9 mouse cellular contexts compared by ENCODE assay signal in the genomic region with DNA sequence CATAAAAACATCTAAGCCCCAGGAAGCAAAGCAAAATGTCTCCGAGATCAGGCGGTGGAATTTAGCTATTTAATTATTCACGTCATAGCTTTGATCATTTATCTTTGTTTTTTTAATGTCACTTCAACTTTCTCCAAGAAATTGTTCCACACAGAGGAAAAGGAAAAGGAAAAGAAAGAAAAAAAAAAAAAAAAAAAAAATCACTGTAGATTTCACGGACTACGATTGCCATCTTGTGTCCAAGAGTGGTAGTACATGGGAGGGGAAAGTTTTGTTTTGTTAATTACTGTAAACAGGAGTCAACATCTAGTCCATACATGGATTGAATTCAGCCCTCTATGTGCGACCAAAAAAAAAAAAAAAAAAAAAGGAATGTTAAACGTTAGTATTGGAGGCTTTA.
DNase-seq lines count a peak whose midpoint lies in the region; ATAC-seq lines count a peak whose summit lies in the region.
"Had no signal": no experiment of that assay in that cellular context is flagged by ENCODE, and none has a peak within 500 bp of the region (broad histone marks: within the 10 kb centered on the region; RNA-seq: fewer than 3 reads in every experiment).

No protein-coding gene starts in this region.

- H3K4me1 ChIP-seq in kidney, embryonic 15.5 days = peaks cover 6% of the 10 kb centered on the region; the same call in 1 of the 2 replicates
- no peaks in the 10 kb centered on the region; the same call in 1 of the 2 replicates for H3K4me1 ChIP-seq in kidney, embryonic 14.5 days (ENCODE audit: control insufficient read depth, insufficient read depth, low read length)
- H3K4me1 ChIP-seq in embryonic facial prominence, embryonic 13.5 days = peaks cover 3% of the 10 kb centered on the region; the same call in 1 of the 2 replicates

- H3K36me3 ChIP-seq in kidney, embryonic 15.5 days = no peaks in the 10 kb centered on the region
- no peaks in the 10 kb centered on the region for H3K36me3 ChIP-seq in kidney, embryonic 14.5 days (ENCODE audit: control insufficient read depth, insufficient read depth, low read length)
- H3K36me3 ChIP-seq in embryonic facial prominence, embryonic 13.5 days = no peaks in the 10 kb centered on the region
- H3K36me3 ChIP-seq: lung, embryonic 15.5 days had no signal

- H3K9me3 ChIP-seq in kidney, embryonic 15.5 days (replicated peaks) = no peaks in the 10 kb centered on the region
- H3K9me3 ChIP-seq in kidney, embryonic 14.5 days (ENCODE audit: control insufficient read depth, low read length) = no peaks in the 10 kb centered on the region
- no peaks in the 10 kb centered on the region for H3K9me3 ChIP-seq in embryonic facial prominence, embryonic 13.5 days
- H3K9me3 ChIP-seq: lung, embryonic 15.5 days had no signal

- H3K4me3 ChIP-seq in kidney, embryonic 15.5 days (replicated peaks) = no peak overlapping the region
- H3K4me3 ChIP-seq in kidney, embryonic 14.5 days (ENCODE audit: low read length) = no peak overlapping the region
- H3K4me3 ChIP-seq in embryonic facial prominence, embryonic 13.5 days = no peak overlapping the region
- H3K4me3 ChIP-seq: lung, embryonic 15.5 days had no signal

- no peak for ATAC-seq in kidney, embryonic 15.5 days (replicated peaks; ENCODE audit: low FRiP score)
- no peak for ATAC-seq in kidney, embryonic 14.5 days (ENCODE audit: low FRiP score, low TSS enrichment)
- no peak for ATAC-seq in embryonic facial prominence, embryonic 13.5 days (ENCODE audit: insufficient number of reproducible peaks, insufficient read depth, low FRiP score, low TSS enrichment, low read depth)
- peak; percentile 57; the same call in 1 of the 2 replicates for ATAC-seq in megakaryocyte-erythroid progenitor cell, adult 5-6 weeks (replicated peaks; ENCODE audit: low FRiP score, low TSS enrichment, poor library complexity, severe bottlenecking)
- ATAC-seq in erythroid progenitor cell, adult 5-6 weeks (replicated peaks; ENCODE audit: low FRiP score, poor library complexity, severe bottlenecking) = no peak

- H3K27me3 ChIP-seq in kidney, embryonic 15.5 days = no peaks in the 10 kb centered on the region
- no peaks in the 10 kb centered on the region for H3K27me3 ChIP-seq in kidney, embryonic 14.5 days (ENCODE audit: control insufficient read depth, insufficient read depth, low read length)
- H3K27me3 ChIP-seq in embryonic facial prominence, embryonic 13.5 days = 0 out of 2 replicates have a peak, but pooled peaks cover 2% of the 10 kb centered on the region
- H3K27me3 ChIP-seq: lung, embryonic 15.5 days had no signal

- 13% methylated on average over 7 of the region's 7 CpGs for WGBS in kidney, embryonic 15.5 days
- WGBS in kidney, embryonic 14.5 days = 14% methylated on average over 7 of the region's 7 CpGs
- 10% methylated on average over 7 of the region's 7 CpGs for WGBS in embryonic facial prominence, embryonic 13.5 days

- no peak overlapping the region for H3K9ac ChIP-seq in kidney, embryonic 15.5 days
- no peak overlapping the region for H3K9ac ChIP-seq in kidney, embryonic 14.5 days (ENCODE audit: low read depth, low read length)
- H3K9ac ChIP-seq in embryonic facial prominence, embryonic 13.5 days = no peak overlapping the region
- H3K9ac ChIP-seq: lung, embryonic 15.5 days had no signal

- H3K4me2 ChIP-seq in kidney, embryonic 15.5 days = peak overlapping the region; percentile 32; the same call in 1 of the 2 replicates
- H3K4me2 ChIP-seq in kidney, embryonic 14.5 days (replicated peaks; ENCODE audit: low read depth, low read length) = no peak overlapping the region
- 0 out of 2 replicates have a peak overlapping the region, but pooled peaks have one; percentile 22 for H3K4me2 ChIP-seq in embryonic facial prominence, embryonic 13.5 days
- H3K4me2 ChIP-seq: lung, embryonic 15.5 days had no signal

- no peak overlapping the region for H3K27ac ChIP-seq in kidney, embryonic 15.5 days
- no peak overlapping the region for H3K27ac ChIP-seq in kidney, embryonic 14.5 days (ENCODE audit: low read depth, low read length)
- H3K27ac ChIP-seq in embryonic facial prominence, embryonic 13.5 days = no peak overlapping the region
- H3K27ac ChIP-seq: lung, embryonic 15.5 days had no signal

- peak; percentile 44 for DNase-seq in adrenal gland, postnatal 10 days
- no peak for DNase-seq in adrenal gland, postnatal 25 days
- peak; percentile 9 for DNase-seq in ES-CJ7 (ENCODE audit: low read depth, low spot score)
